Mouse (Mus musculus): ENCODE measurements around the gene Eif4a1. TPM values are rescaled to one million over a fixed set of nuclear protein-coding genes. Genes with fewer than 3 reads are reported as not detected.
A peak's percentile ranks its signal among the peaks of the same experiment; 100 is the strongest.

The Eif4a1 gene
- total RNA-seq, 2 experiments from 2014 or later: 185 to 188 TPM

DNA sequence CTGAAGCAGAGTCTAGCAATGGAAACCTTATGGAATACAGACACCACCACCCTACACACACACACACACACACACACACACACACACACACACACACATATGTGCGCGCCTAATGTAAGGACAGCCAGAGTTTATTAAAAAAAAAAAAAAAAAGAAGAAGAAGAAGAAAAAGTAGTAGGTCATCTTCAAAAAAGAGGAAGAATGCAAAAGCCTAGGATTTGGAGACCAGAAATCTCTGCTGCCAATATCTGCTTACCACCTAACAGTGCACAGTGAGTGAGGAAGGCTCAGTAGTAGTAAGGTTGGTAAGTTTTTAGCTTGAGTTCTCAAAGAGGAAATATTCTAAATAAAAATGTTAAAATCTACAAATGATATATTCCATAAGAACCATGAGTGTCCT, 6.9 kb upstream of the Eif4a1 start:
- DNase-seq: no peak

DNA sequence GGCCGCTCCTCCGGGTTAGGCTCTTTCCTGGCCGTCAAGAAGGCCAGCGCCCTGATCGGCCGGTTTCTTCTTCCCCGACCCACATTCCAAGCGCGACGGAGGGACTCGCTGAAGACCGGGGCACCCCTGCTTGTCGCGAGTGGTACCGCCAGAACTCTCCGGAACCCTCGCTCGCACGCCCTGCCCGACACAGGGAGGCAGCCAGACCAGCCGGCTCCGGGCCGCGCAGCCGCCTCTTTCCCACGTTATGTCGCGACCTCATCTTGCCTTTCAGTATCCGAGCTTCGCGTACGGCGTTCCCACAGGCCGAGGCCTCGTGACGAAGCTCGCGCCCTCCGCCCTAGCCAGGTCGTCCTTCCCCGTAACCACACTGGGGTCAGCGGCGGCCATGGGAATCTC, 498 bp downstream of the Eif4a1 start:
- DNase-seq: no peak

DNA sequence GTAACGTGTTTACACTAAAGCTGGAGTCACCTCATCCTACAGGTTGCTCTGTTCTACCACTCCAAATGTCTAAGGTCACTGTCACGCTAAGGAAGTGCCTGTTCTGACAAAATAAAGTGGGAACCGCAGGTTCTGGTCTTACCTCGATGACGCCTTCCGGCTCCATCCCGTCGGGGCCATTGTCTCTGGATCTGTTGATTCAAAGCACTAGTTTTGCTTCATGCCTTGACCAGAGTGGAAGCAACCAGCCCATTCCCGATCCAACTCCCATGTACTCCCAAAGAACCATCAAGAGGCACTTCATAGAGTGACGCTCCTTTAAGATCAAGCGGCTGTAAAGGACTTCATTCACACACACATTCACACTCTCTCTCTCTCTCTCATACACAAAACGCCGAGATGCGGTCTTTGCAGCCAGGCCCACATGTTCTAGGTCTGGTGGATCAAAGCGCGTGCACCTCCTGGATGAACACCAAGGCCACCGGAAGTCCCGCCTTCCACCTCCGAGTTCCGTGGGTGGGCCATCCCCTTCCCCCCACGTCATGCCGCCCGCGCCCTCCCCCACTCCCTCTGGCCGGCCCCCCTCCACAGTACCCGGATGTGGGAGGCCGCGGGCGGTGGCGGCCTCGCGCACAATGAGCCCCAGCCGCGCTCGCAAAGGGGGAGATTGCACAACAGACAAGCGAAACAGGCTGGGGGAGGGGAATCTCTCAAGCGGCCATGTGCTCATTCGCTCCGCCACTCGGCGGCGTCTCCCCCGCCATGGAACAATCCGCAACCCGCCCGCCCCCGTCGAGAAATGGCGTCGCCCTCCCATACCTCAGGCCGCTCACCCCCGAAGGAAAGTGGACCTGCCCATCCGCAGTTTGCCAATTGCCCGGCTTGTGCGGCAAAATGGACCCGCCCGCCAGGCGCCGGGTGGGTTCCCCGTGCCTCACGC, 1.2 kb downstream of the Eif4a1 start:
- peak; percentile 96 to 97 for DNase-seq

DNA sequence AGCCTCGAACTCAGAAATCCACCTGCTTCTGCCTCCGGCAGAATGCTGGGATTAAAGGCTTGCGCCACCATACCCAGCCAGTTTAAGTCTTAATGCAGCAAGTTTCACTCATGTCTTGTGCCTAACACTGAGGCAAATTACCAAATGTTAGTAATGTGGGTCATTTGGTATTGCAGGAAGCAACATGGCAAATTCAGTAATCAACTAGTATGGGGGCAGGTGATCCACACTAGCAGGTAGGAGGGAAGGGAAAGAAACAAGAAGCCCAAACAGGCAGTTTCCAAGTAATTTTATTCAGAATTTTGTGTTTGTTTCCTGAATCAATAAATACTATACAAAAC, 5.6 kb downstream of the Eif4a1 start:
- no peak for DNase-seq

DNA sequence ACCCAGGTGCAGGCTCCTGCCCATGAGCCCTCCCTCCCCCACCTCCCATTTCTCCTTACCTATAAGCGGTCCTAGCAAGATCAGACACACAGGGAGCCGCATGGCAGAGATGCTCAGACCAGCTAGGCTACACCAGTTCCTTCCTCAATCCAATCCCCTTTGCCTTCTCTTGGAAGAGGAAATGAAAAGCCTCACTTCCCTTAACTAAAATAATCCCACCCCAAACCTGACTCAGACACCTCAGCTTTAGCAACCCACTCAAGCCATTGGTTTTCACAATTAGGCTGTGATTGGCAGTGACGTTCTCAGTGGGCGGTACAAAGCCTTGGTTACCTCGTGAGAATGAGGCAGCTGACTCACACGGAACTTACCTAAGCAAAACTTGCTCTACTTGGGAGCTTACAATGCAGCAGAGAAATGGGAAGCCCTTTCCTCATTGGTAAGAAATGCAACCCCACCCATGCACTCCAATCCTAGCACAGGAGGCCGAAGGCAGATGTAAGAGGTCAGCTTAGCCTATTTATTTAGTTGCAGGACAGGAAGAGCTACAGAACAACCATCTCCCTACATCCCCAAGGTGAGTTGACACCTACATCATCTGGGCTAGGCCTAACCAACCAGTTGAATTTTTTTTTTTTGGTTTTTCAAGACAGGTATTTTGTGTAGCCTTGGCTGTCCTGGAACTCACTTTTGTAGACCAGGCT, 6.1 kb downstream of the Eif4a1 start, which contains the start of gene Cd68:
Gene Cd68 (minus strand): TSS at position 193 of the 704 bp plus-strand sequence.
- peak; percentile 59 to 82 for DNase-seq

DNA sequence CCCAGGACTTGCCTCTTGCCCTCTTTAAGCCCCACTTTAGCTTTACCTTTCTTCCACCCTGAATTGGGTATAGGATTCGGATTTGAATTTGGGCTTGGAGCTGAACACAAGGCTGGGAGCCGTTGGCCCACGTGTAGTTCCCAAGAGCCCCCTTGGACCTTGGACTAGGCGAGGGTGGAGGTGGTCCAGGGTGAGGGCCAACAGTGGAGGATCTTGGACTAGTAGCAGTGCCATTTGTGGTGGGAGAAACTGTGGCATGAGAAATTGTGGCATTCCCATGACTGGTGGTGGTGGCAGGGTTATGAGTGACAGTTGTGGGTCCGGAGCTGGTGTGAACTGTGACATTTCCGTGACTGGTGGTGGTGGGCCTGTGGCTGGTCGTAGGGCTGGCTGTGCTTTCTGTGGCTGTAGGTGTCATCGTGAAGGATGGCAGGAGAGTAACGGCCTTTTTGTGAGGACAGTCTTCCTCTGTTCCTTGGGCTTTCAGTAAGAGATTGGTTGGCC, 6.7 kb downstream of the Eif4a1 start:
- no peak for DNase-seq

DNA sequence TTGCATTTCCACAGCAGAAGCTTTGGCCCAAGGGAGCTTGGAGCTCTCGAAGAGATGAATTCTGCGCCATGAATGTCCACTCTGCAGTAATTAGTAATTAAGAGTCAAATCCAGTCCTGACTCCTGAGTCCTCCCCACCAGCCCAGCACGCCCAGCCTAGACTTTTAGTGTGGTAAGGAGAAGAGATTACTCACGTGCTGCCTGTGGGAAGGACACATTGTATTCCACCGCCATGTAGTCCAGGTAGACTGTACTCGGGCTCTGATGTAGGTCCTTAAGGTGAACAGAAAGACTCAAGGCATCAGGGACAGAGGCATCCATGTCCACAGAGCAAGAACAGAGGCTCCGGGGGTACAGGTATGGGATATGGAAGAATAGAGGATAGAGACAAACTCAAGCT, 7.4 kb downstream of the Eif4a1 start:
- no peak for DNase-seq

DNA sequence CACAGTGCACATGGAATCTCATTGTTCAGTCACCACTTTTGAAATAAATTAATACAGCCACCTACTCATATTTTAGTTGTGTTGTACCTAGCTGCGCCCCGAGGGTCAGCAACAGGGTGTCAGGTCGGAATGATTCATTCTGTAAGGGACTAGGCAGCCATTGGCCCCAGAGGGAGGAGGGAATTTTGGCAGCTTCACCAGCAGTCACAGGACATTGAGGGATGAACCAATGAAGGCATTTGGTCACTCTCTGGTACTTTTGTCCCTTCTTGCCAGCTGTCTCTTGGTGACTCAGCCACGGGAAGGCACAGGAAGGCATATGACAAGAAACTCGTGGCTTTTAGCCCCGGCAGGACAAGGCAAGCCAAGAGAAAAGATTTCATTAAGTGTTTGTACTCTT, 8.4 kb downstream of the Eif4a1 start:
- peak; percentile 44 to 60 for DNase-seq

DNA sequence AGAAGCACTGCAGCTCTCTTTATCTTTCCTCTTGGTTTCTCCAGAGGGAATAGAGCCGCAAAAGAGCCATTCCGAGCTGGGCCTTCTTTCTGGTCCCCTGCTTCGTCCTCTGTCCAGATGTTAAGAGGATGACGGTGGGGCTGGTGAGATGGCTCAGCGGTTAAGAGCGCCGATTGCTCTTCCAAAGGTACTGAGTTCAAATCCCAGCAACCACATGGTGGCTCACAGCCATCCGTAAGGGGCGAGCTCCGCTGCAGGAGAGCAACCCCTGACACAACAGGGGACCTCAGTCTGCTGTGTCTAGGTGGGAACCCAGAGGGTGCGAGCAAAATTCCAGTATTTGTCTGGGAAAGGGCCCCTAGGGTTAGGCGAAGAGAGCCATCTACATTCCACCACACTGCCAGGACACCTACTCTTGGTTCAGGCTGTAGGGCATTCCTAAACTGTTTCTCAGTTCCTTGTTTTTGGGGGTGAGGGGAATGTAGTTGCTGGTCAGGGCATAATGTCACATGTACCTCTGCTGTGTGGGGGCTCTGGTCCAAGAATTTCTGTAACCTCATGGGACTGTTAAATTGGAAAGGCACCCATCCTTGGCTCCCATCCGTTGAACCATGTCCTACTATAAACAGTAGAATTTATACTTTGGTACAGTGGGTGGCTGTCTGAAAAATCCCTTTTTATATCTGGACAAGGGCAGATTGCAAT, 9.1 kb downstream of the Eif4a1 start:
- no peak for DNase-seq

DNA sequence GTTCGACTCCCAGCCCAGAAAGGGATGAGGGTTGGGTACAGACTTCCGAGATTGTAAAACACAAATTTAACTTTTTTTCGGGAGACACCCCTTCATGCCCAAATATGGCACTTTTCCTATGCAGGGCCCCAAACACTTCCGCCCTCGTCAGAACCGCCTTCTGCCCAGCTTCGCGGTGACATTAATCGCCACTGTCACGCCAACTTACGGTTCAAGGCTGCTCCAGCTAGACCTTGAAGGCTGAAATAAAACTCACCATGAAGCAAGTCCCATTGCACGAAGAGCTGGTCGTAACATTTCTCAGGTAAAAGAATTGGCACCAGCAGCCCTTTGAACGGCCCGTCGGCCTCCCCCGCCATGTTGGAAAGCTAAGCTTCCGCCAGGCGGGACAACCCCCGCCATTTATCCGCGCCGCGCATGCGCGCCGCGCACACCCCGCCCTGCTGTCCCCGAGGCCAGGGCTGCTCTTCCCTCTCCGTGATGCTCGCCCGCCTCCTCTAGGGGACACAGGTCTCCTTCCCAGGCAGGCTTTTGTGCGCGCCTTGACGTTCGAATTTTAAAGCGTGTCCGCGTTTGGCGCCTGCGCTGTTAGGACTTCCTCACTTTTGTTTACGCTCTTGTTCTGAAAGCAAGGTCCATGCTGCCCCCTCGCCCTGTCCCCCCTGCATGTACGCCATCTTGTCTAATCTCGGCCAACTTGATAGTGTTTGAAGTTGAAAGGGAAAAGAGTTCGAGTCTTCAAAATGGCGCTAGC, 9.8 kb downstream of the Eif4a1 start, which contains the start of gene Mpdu1:
Gene Mpdu1 (minus strand): TSS at position 430 of the 754 bp plus-strand sequence.
- peak; percentile 94 to 98 for DNase-seq

DNA sequence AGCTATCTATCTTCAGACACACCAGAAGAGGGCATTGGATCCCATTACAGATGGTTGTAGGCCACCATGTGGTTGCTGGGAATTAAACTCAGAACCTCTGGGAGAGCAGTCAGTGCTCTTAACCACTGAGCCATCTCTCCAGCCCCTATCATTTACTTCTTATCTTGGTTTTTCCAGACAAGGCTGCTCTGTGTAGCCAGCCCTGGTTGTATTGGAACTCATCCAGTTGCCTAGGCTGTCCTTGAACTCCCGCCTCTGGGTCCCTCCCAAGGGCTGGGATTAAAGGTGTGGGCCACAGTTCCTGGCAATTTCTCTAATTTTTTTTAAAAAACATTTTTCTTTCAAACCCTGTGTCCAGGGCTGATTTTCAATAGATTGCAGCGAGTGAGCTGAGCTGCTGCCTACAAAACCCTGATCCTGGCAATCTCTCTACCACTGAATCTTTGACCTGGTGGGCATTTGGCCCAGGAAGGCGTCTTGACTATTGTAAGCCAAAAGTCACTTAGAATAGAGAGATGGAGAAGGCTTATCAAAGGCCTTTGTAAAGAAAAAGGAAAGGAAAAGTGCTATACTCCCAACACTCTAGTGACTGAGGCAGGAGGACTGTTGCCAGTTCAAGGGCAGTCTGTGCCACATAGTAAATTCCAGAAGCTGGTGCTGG, 10.9 kb downstream of the Eif4a1 start:
- DNase-seq: peak; percentile 22 to 40

DNA sequence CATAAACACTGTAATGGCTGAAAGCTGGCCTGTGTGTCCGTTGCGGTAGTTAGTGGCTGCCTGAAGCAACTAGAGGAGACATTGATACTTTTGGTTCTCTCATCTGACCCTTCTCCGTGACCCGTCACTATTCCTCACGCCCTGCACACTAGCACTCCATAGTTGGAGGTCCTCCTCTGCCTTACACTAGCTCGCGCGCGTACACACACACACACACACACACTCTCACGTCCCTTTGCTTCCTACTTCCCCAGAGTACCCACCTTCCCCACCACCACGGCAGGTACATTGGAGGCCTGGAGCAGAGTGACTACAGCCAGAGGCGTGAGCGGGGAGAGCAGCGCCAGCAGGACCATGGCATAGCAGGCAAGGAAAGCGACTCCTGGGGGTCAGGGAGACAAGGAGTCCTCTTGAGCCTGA, 14.8 kb downstream of the Eif4a1 start:
- no peak for DNase-seq

DNA sequence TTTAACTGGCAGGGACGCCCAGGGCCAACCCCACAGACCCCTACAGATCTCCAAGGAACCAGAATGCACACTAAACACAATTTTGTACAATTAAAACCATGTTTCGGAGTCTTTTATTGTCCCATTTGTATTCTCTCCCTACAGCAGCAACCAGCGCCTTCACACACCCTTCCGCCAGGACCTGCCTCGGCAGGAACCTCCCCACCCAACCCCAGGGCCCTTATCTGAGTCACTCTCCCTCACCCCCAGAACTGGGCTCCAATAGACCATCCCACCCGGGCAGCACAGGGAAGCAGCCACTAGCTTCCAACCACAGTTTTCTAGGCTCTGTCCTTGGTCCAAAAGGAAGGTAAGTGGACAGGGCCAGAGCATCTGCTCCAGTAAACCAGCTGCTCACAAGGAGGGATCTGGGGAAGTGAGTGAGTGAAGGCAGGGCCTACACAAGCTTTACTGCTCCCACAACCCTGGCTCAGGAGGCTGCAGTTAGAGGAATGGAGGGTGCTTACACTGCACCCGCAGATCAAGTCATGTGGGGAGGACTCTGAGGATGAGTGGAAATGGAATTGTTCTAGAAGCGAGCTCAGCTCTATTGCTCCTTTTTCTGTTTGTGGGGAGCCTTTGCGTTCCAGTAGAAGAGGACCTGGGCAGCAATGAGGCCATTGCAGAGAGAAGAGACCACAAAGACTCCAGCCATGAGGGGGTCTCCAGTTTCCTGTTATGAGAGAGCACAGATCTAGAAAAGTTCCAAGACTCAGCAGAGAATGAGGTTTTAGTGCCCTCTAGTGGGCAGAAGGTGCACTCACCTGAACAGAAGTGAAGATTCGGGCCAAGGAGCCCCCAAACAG, 15.4 kb downstream of the Eif4a1 start:
- peak; percentile 22 to 66 for DNase-seq

DNA sequence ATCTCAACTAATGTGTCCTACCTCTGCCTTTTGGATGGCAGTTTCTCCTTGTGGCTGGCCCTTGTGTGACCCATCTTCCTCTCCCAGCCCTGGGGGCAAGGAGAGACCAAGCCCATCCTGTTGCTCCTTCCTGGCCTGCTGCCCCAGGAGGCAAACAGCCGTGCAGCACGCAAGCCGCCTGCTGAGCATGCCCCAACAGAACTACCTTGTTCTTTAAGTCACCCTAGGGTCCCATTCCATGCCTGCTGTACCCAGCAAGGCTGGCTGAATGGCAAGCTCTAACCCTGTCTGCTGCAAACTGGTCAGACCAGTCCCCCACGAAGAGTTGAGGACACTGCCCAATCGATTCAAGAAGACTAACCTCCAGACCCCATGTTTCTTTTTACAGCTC, 16.2 kb downstream of the Eif4a1 start:
- no peak for DNase-seq

DNA sequence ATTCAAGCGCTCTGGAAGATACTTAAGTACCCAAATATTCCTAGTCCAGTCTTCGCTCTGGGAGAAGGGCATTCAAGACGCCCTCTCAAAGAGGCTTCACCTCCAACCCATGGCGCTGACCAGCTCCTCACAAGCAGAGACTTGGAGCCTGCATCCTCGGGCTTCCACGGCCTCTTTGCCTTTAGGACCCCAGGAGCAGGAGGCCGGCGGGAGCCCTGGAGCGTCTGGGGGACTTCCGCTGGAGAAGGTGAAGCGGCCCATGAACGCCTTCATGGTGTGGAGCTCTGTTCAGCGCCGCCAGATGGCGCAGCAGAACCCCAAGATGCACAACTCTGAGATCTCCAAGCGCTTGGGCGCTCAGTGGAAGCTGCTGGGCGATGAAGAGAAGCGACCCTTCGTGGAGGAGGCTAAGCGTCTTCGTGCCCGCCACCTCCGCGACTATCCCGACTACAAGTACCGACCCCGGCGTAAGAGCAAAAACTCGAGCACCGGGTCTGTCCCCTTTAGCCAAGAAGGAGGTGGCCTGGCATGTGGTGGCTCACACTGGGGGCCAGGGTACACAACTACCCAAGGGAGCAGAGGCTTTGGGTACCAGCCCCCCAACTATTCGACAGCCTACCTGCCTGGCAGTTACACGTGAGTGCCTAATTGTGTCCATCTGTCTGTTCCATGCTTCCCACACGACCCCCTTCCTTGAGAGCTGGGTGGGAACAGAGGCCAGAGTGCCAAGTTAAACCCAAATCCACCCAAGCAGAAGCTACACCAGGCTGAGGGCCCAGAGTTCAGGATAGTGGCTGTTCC, 16.8 kb downstream of the Eif4a1 start, which contains the start of gene Sox15:
Gene Sox15 (plus strand): TSS at position 51 of the 801 bp plus-strand sequence.
- DNase-seq: peak; percentile 57 to 72

DNA sequence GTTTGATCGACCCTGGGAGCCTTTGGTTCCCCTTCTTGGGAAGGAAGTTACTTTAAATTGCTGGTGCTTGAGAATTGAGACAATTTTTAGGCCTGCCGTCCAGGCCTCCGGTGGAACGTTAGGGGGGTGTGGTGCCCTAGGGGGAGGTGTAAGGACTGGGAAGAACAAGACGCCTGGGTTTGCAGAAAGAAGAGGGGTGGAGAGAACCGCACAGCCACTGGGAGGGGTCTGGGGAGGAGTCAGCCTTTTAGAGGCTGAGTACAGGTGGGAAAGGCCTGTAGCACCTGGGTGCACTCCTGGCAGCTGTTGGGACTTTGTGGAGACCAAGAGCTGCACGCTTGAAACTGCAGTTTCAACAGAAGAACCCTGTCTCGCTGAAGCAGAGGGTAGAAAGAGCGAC, 17.5 kb downstream of the Eif4a1 start:
- no peak for DNase-seq

DNA sequence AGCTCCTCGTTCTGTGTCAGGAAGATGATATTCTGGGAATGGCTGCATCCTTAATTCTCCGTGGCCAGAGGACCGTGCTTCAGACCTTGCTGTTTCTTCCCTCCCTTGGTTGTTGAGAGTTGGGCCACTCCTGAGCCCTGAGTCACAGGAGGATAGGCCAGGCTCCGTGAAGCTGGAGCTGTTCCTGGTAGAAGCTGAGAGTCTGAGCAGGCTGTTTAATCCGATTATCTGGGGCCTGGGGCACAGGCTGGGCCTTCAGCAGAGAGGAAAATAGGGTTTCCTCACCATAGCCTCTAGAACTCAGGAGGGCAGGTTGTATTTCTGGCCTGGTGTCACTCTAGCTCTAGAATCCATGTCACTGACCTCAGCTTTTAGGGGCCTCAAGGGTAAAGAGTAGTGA, 18.8 kb downstream of the Eif4a1 start:
- DNase-seq: no peak

DNA sequence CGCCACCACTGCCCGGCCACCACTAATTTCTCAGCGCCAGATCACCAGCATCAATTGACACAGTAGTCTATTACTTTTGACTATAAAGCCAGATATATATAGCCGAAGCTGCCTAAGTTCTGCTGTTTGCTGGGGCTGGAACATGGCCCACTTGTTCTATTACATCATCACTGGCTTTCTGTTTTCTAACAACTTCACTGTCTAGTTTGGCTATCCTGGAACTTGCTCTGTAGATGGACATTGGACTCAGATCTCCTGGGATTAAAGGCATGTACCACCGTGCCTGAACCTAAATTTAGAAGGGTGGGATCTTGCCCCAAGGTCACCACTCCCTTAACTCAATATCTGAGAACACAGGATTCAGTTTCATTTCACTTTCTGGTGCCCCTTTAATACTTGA, 26.4 kb downstream of the Eif4a1 start:
- DNase-seq: no peak

DNA sequence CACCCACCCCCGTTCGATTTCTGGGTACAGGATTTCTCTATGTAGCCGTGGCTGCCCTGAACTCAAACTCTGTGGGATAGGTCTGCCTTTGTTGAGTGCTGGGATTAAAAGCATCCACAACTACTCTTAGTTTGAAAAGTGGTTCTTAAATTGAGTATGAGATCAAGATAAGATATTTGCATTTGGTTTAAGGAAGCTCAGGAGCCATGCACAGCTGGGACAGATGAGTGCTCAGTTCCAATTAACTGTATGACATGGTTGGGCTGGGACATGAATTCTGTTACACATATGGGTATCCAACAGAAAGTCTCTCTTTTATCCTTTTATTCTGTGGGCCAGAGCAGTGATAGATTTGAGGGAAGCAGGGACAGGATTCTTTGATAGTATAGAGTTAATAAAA, 36.8 kb downstream of the Eif4a1 start:
- no peak for DNase-seq

Data from heart, adult 18-20 months (tissue).